Mouse (Mus musculus): ENCODE measurements around the gene Tesc. TPM values are rescaled to one million over a fixed set of nuclear protein-coding genes. Genes with fewer than 3 reads are reported as not detected.

The Tesc gene
- polyA plus RNA-seq, 1 experiment from 2014 or later: 11.0 TPM

GRCm38 (mm10) chr5:117995911-117996310, 31.6 kb upstream of the Tesc start:
- H3K36me3 ChIP-seq: peaks cover 89% of the 10 kb centered on the region
- no peak for ATAC-seq (replicated peaks; ENCODE audit: insufficient number of reproducible peaks, insufficient read depth, low FRiP score, low read depth)

DNA sequence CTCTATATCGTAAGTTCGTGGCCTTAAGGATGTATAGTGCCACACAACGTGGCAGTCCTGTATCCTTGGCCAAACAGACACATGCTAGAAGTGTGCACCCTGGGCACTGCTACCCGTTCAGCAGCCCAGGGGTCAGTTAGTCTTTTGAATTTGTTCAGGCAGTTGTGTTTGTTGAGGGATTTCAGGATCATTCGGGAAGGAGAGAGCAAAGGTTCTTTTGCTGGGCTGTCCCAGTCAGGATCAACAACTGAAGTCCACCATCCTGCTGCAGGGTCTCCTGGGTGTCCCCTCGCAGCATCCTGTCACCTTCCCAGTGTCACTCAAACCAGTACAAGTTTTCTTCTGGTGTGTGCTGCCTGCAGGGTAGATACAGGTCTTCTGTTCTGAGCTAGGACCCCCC, 31.0 kb upstream of the Tesc start:
- Histone ChIP-seq H3K4me2 (no peak overlapping the region), H3K27ac (no peak overlapping the region), H3K9me3 (replicated peaks) (no peaks in the 10 kb centered on the region), H3K27me3 (no peaks in the 10 kb centered on the region), H3K9ac (no peak overlapping the region), H3K4me1 (replicated peaks) (peaks cover 11% of the 10 kb centered on the region), H3K4me3 (no peak overlapping the region), H3K36me3 (peaks cover 89% of the 10 kb centered on the region)
- no peak for ATAC-seq (replicated peaks; ENCODE audit: insufficient number of reproducible peaks, insufficient read depth, low FRiP score, low read depth)
- 89% methylated on average over 6 of the region's 6 CpGs for WGBS

More at GRCm38 (mm10) chr5:117995911-117996310, 31.6 kb upstream of the Tesc start:
- Histone ChIP-seq H3K4me3 (no peak overlapping the region), H3K27ac (no peak overlapping the region), H3K9ac (no peak overlapping the region), H3K4me2 (no peak overlapping the region), H3K27me3 (no peaks in the 10 kb centered on the region), H3K4me1 (replicated peaks) (peaks cover 11% of the 10 kb centered on the region), H3K9me3 (replicated peaks) (no peaks in the 10 kb centered on the region)
- WGBS: 91% methylated on average over 6 of the region's 6 CpGs

DNA sequence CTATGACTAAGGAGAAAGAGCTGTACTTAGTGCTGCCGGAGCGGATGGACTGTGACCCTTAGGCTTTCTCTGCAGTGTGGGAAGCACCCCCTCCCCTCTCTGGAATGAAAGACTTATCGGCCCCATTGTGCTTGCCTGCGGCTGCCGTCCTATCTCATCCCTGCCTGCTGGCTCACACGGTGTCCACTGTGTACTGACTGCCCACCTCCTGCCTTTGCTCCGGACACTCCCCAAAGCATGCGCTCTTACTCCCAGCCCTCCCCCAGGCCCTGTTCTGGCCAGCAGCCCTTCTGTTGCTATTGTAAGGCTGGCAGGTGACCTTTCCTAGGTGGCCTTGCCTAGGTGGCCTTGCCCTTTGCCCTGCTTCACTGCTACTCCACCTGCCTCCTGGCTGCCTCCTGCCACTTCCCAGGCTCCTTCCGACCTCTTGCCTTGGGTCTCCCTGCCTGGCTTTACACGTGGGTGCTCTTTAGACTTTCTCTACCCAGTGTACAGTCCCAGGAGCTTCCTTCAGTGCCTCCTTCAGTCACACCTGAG, 30.0 kb upstream of the Tesc start:
- Histone ChIP-seq H3K27ac (no peak overlapping the region), H3K36me3 (peaks cover 89% of the 10 kb centered on the region), H3K9me3 (replicated peaks) (no peaks in the 10 kb centered on the region), H3K9ac (no peak overlapping the region), H3K4me3 (no peak overlapping the region), H3K4me1 (replicated peaks) (peaks cover 11% of the 10 kb centered on the region), H3K27me3 (no peaks in the 10 kb centered on the region), H3K4me2 (no peak overlapping the region)
- no peak; the same call in 1 of the 2 replicates for ATAC-seq (replicated peaks; ENCODE audit: insufficient number of reproducible peaks, insufficient read depth, low FRiP score, low read depth)
- 32% methylated on average over 10 of the region's 10 CpGs for WGBS

DNA sequence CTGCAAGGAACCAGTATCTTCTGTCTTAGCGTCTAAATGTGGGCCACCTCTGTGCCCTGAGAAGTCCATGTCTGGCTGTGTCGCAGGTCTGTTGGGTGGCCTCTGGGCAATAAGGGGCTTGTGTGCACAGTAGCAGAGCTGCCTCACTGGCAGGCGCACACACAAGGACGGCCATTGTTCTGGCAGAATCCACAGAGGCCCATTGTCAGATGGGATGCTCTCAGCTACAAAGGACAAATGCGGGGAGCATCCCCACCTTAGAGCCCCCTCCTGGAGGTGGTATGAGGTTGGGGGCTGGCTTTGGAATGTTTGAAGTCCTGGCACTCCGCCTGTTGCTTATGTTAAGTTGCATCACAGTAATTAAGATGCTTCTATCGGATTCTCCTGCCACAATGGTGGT, 28.5 kb upstream of the Tesc start:
- H3K9me3 ChIP-seq (replicated peaks): no peaks in the 10 kb centered on the region
- H3K4me3 ChIP-seq: no peak overlapping the region
- no peak overlapping the region for H3K4me2 ChIP-seq
- no peak overlapping the region for H3K9ac ChIP-seq
- H3K36me3 ChIP-seq: peaks cover 92% of the 10 kb centered on the region
- H3K27me3 ChIP-seq: no peaks in the 10 kb centered on the region
- 85% methylated on average over 7 of the region's 7 CpGs for WGBS
- ATAC-seq (replicated peaks; ENCODE audit: insufficient number of reproducible peaks, insufficient read depth, low FRiP score, low read depth): no peak
- peaks cover 11% of the 10 kb centered on the region for H3K4me1 ChIP-seq (replicated peaks)
- H3K27ac ChIP-seq: no peak overlapping the region

GRCm38 (mm10) chr5:117999584-117999983, 28.0 kb upstream of the Tesc start:
- no peaks in the 10 kb centered on the region for H3K9me3 ChIP-seq (replicated peaks)
- H3K27me3 ChIP-seq: no peaks in the 10 kb centered on the region
- ATAC-seq (replicated peaks; ENCODE audit: insufficient number of reproducible peaks, insufficient read depth, low FRiP score, low read depth): no peak
- no peak overlapping the region for H3K4me3 ChIP-seq
- no peak overlapping the region for H3K4me2 ChIP-seq
- H3K36me3 ChIP-seq: peaks cover 91% of the 10 kb centered on the region
- no peak overlapping the region for H3K9ac ChIP-seq
- no peak overlapping the region for H3K27ac ChIP-seq
- 85% methylated on average over 11 of the region's 11 CpGs for WGBS
- peaks cover 11% of the 10 kb centered on the region for H3K4me1 ChIP-seq (replicated peaks)

GRCm38 (mm10) chr5:118002059-118002458, 25.5 kb upstream of the Tesc start:
- no peak overlapping the region for H3K27ac ChIP-seq
- H3K4me3 ChIP-seq: no peak overlapping the region
- H3K36me3 ChIP-seq: peaks cover 78% of the 10 kb centered on the region
- H3K27me3 ChIP-seq: no peaks in the 10 kb centered on the region
- no peak overlapping the region for H3K4me2 ChIP-seq
- H3K9me3 ChIP-seq (replicated peaks): no peaks in the 10 kb centered on the region
- WGBS: 35% methylated on average over 9 of the region's 9 CpGs
- no peak overlapping the region for H3K9ac ChIP-seq
- H3K4me1 ChIP-seq (replicated peaks): peaks cover 10% of the 10 kb centered on the region
- no peak for ATAC-seq (replicated peaks; ENCODE audit: insufficient number of reproducible peaks, insufficient read depth, low FRiP score, low read depth)

- H3K36me3 ChIP-seq: peaks cover 70% of the 10 kb centered on the region
- no peak for ATAC-seq (replicated peaks; ENCODE audit: insufficient number of reproducible peaks, insufficient read depth, low FRiP score, low read depth)
- no peaks in the 10 kb centered on the region; the same call in 1 of the 2 replicates for H3K4me1 ChIP-seq (replicated peaks)
- 80% methylated on average over 8 of the region's 8 CpGs for WGBS
- H3K4me3 ChIP-seq: no peak overlapping the region
- no peaks in the 10 kb centered on the region for H3K9me3 ChIP-seq (replicated peaks)
- H3K4me2 ChIP-seq: no peak overlapping the region
- H3K9ac ChIP-seq: no peak overlapping the region
- no peak overlapping the region for H3K27ac ChIP-seq
- no peaks in the 10 kb centered on the region for H3K27me3 ChIP-seq
These were observed 22.9 kb upstream of the Tesc start for GRCm38 (mm10) chr5:118004619-118005018.

DNA sequence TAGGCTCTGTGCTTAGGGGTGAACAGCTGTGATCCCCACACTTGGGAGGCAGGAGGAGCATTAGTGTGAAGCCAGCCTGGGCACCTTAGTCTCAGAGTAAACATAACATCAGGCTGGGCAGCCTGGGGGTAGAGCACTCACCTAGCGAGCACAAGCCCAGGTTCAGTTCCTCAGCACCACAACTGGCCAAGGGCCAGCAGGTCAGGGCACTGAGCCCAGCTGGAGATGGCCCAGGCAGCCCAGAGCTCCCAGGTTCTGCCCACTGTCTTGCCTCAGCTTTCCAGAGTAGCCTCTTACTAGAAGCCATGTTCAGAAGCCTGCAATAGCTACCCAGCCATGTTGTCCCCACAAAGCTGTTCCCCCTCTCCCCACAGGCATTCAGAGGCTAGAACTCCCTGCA, 21.8 kb upstream of the Tesc start:
- Histone ChIP-seq H3K9me3 (replicated peaks) (no peaks in the 10 kb centered on the region), H3K36me3 (peaks cover 60% of the 10 kb centered on the region), H3K27ac (no peak overlapping the region), H3K4me2 (no peak overlapping the region), H3K9ac (no peak overlapping the region), H3K27me3 (no peaks in the 10 kb centered on the region), H3K4me1 (replicated peaks) (no peaks in the 10 kb centered on the region; the same call in 1 of the 2 replicates), H3K4me3 (no peak overlapping the region)
- 89% methylated on average over 1 of the region's 1 CpGs for WGBS
- ATAC-seq (replicated peaks; ENCODE audit: insufficient number of reproducible peaks, insufficient read depth, low FRiP score, low read depth): no peak

- Histone ChIP-seq H3K9ac (no peak overlapping the region), H3K36me3 (peaks cover 34% of the 10 kb centered on the region), H3K4me1 (replicated peaks) (peaks cover 2% of the 10 kb centered on the region; the same call in 1 of the 2 replicates), H3K27ac (no peak overlapping the region), H3K27me3 (no peaks in the 10 kb centered on the region), H3K9me3 (replicated peaks) (no peaks in the 10 kb centered on the region), H3K4me3 (no peak overlapping the region), H3K4me2 (no peak overlapping the region)
- no peak for ATAC-seq (replicated peaks; ENCODE audit: insufficient number of reproducible peaks, insufficient read depth, low FRiP score, low read depth)
- WGBS: 86% methylated on average over 13 of the region's 13 CpGs
These were observed 19.2 kb upstream of the Tesc start for GRCm38 (mm10) chr5:118008344-118008743.

DNA sequence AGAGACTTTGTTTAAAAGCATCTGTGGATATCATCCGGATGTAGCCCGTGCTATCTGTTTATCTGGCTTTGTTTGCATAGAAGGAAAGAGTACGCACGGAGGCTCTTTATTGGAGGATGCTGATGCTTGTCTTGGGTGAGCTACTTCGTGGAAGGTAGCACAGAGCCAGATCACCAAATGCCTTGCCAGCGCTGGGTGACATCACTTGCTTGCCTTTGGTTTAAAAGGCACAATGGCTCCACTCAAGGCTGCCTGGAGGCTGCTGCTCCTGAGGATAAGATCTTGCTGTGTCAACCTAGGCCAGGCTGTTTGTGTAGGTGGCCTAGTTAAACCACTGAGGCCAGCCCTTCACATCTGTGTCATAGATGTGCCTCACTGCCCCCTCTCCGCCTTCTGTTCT, 16.7 kb upstream of the Tesc start:
- H3K4me2 ChIP-seq: no peak overlapping the region
- H3K9me3 ChIP-seq (replicated peaks): no peaks in the 10 kb centered on the region
- H3K27me3 ChIP-seq: no peaks in the 10 kb centered on the region
- H3K4me1 ChIP-seq (replicated peaks): peaks cover 10% of the 10 kb centered on the region
- H3K9ac ChIP-seq: no peak overlapping the region
- peaks cover 20% of the 10 kb centered on the region for H3K36me3 ChIP-seq
- WGBS: 81% methylated on average over 7 of the region's 7 CpGs
- no peak for ATAC-seq (replicated peaks; ENCODE audit: insufficient number of reproducible peaks, insufficient read depth, low FRiP score, low read depth)
- no peak overlapping the region for H3K4me3 ChIP-seq
- no peak overlapping the region for H3K27ac ChIP-seq

DNA sequence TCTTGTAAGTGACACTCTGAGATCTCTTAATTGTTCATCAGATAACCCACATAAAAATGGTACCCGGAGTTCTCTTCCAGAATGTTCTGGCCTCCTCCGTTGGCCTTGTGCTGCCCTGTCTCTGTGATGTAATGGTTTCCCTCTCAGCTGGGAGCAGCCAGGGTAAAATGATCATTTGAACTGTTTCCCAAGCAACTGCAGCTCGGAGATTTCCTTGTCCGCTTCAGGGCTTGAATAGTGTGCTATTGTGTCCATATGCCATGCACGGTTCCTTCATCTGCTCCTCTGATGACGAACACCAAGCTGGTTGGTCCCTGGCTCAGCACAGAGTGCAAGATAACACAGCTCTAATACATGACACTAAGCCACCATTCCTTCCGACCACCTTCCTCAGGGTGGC, 15.7 kb upstream of the Tesc start:
- Histone ChIP-seq H3K9me3 (replicated peaks) (no peaks in the 10 kb centered on the region), H3K27me3 (0 out of 2 replicates have a peak, but pooled peaks cover 2% of the 10 kb centered on the region), H3K4me2 (no peak overlapping the region), H3K4me1 (replicated peaks) (peaks cover 10% of the 10 kb centered on the region), H3K4me3 (no peak overlapping the region), H3K27ac (no peak overlapping the region), H3K9ac (no peak overlapping the region), H3K36me3 (peaks cover 17% of the 10 kb centered on the region)
- ATAC-seq (replicated peaks; ENCODE audit: insufficient number of reproducible peaks, insufficient read depth, low FRiP score, low read depth): no peak
- WGBS: 69% methylated on average over 7 of the region's 7 CpGs

GRCm38 (mm10) chr5:118015028-118015427, 12.5 kb upstream of the Tesc start:
- Histone ChIP-seq H3K4me3 (no peak overlapping the region), H3K4me2 (no peak overlapping the region), H3K27ac (no peak overlapping the region), H3K4me1 (replicated peaks) (peaks cover 10% of the 10 kb centered on the region), H3K9ac (no peak overlapping the region), H3K9me3 (replicated peaks) (no peaks in the 10 kb centered on the region), H3K27me3 (peaks cover 9% of the 10 kb centered on the region; the same call in 1 of the 2 replicates), H3K36me3 (no peaks in the 10 kb centered on the region)
- 20% methylated on average over 12 of the region's 12 CpGs for WGBS
- no peak for ATAC-seq (replicated peaks; ENCODE audit: insufficient number of reproducible peaks, insufficient read depth, low FRiP score, low read depth)

All from heart, embryonic 15.5 days (tissue).